Mouse (Mus musculus) forebrain, embryonic 16.5 days (tissue): ENCODE measurements at regions not wholly inside any gene's neighbourhood (a gene's known extent, or its start where the extent isn't known, plus 50 kb on each side); places are given as distances from the start of the nearest gene placed in this dataset.
A peak's percentile ranks its signal among the peaks of the same experiment; 100 is the strongest.

ENCODE experiments used
- ATAC-seq: fragments of 200-750 bp; cut with Nextera tagmentation; 2 replicates; pipeline ENCODE4 v1.8.0; 2017; ENCODE audit warnings: mild to moderate bottlenecking, moderate library complexity
- H3K27ac ChIP-seq: fragments of 300-500 bp; sonication (generic); 2 replicates; pipeline ENCODE4 v1.5.1; 2014; ENCODE audit warnings: low read length, control low read depth
- H3K27me3 ChIP-seq: fragments of 300-500 bp; sonication (generic); replicated peaks from 2 replicates; pipeline ENCODE4 v1.6.1; 2014; ENCODE audit warnings: low read length; ENCODE audit not compliant: control insufficient read depth, insufficient read depth
- H3K36me3 ChIP-seq: fragments of 300-500 bp; sonication (generic); 2 replicates; pipeline ENCODE4 v1.6.1; 2014; ENCODE audit not compliant: control insufficient read depth, insufficient read depth
- H3K4me1 ChIP-seq: fragments of 300-500 bp; sonication (generic); replicated peaks from 2 replicates; pipeline ENCODE4 v1.6.1; 2014; ENCODE audit warnings: low read length; ENCODE audit not compliant: control insufficient read depth, insufficient read depth
- H3K4me2 ChIP-seq: fragments of 300-500 bp; sonication (generic); 2 replicates; pipeline ENCODE4 v1.6.1; 2014; ENCODE audit warnings: mild to moderate bottlenecking, low read length, control low read depth
- H3K4me3 ChIP-seq: fragments of 300-500 bp; sonication (generic); replicated peaks from 2 replicates; pipeline ENCODE4 v1.5.1; 2014; ENCODE audit warnings: mild to moderate bottlenecking, low read length, control low read depth
- H3K9ac ChIP-seq: fragments of 300-500 bp; sonication (generic); replicated peaks from 2 replicates; pipeline ENCODE4 v1.6.1; 2014; ENCODE audit warnings: low read depth, low read length, control low read depth
- H3K9me3 ChIP-seq: fragments of 300-500 bp; sonication (generic); 2 replicates; pipeline ENCODE4 v1.6.1; 2016; ENCODE audit warnings: low read length; ENCODE audit not compliant: control insufficient read depth
- WGBS: fragments of 180-500 bp; shearing (Covaris S2); extraction: QIAGEN DNeasy Blood & Tissue Kit; methylation state at CpG from one replicate; pipeline ENCODE4 v1.1.7; 2014; 5-methylcytosine and 5-hydroxymethylcytosine counted together

DNA sequence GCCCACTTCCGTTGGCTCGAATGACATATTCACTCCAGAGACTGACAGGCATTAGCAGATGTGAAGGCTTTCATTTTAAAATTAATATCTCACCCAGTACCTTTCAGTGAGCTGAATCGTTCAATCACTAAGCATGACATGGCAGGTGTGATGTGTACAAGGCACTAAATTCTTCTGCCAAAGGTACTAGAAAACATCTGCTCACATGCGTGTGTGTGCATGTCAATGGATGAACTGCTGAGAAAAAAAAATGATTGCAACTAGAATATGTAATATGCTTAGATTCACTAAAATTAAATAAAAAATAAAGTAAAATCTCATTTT, 191.6 kb upstream of the Mageb18 start:
- no peaks in the 10 kb centered on the region for H3K27me3 ChIP-seq
- no peak overlapping the region for H3K4me2 ChIP-seq
- 35% methylated on average over 4 of the region's 4 CpGs for WGBS
- H3K9ac ChIP-seq, result no peak overlapping the region
- no peaks in the 10 kb centered on the region for H3K36me3 ChIP-seq
- no peak overlapping the region for H3K4me3 ChIP-seq
- peak; percentile 14 for ATAC-seq
- no peaks in the 10 kb centered on the region for H3K9me3 ChIP-seq
- no peak overlapping the region; the same call in 1 of the 2 replicates for H3K27ac ChIP-seq
- no peaks in the 10 kb centered on the region for H3K4me1 ChIP-seq

DNA sequence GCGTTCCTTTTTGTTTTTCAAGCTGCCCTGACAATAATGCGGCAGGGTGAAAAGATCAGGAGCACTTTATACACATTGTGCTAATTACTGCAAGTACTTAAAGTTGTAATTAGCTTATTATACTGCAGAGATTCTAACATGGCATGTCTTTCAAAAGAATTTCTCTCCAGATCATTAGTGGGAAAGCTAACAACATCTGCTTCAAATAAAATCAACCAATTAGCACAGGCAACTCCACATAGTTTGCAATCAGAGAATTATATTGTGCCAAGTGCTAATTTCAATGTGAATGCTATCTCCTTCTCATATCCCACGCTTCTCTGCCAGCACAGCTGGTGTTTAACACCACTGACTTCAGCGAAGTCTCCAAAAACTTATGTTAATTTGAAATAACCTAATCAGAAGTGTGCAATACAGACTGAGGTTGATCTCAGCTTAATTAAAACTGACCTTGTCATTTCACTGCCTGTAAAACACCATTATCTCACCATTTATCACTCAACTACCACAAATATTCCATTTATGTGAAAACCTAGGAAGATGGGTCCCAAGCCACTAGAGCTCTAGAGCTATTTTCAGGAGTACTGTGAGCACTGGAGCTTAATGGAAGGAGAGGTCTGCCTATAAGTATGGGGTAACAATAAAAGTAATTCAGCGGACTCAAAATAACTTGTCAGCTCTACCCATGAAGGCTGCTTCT, 191.1 kb upstream of the Mageb18 start:
- H3K27ac ChIP-seq, result no peak overlapping the region
- no peaks in the 10 kb centered on the region for H3K4me1 ChIP-seq
- H3K36me3 ChIP-seq, result no peaks in the 10 kb centered on the region
- H3K4me2 ChIP-seq, result no peak overlapping the region
- no peak overlapping the region for H3K9ac ChIP-seq
- 32% methylated on average over 5 of the region's 5 CpGs for WGBS
- no peaks in the 10 kb centered on the region for H3K27me3 ChIP-seq
- ATAC-seq, result peak; percentile 97
- H3K4me3 ChIP-seq, result no peak overlapping the region
- no peaks in the 10 kb centered on the region for H3K9me3 ChIP-seq

DNA sequence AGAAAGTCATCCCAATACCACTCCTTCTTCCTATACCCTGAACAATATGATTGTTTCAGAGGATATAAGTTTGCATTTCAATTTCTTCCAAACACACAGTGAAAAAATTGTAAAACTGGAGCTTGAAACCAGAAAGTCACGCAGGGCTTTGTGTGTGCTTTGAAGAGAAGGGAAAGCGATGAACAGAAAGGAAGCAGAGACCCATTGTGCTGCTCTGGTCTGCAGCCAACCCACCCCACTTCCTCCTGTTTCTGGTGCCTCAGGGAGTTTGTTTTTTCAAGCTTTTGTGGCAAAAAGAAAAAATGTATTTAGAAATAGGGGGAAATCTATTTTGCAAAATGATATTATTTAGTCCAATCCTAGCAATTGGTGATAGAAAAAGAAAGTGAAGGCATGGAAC, 187.4 kb upstream of the Mageb18 start:
- Histone ChIP-seq H3K36me3 (no peaks in the 10 kb centered on the region), H3K27ac (no peak overlapping the region), H3K9ac (no peak overlapping the region), H3K4me3 (no peak overlapping the region), H3K27me3 (no peaks in the 10 kb centered on the region), H3K4me1 (no peaks in the 10 kb centered on the region), H3K9me3 (no peaks in the 10 kb centered on the region), H3K4me2 (no peak overlapping the region)
- WGBS, result 27% methylated on average over 2 of the region's 2 CpGs
- ATAC-seq, result no peak

DNA sequence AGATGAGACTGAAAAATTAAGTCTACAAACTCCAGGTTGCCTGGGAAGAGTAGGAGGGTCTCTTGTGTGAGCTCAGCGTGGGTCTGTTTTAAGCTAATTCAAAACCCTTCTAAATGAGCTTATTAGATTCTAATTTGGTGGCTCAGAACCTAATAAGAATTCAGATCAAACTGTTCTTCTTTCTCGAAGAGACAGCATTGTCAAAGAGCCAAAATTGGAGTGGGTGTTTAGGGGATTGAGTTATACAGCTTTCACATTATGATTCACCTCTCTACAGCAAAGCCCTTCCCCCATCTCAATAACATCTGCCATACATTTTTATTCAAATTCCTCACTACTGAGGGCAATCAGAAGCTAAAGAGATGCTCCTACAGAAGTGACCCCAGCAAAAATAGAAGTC, 140.7 kb upstream of the Mageb18 start:
- H3K27ac ChIP-seq, result no peak overlapping the region
- H3K4me1 ChIP-seq, result no peaks in the 10 kb centered on the region
- H3K9me3 ChIP-seq, result no peaks in the 10 kb centered on the region
- H3K36me3 ChIP-seq, result no peaks in the 10 kb centered on the region
- no peak for ATAC-seq
- H3K27me3 ChIP-seq, result no peaks in the 10 kb centered on the region
- H3K4me3 ChIP-seq, result no peak overlapping the region
- 20% methylated on average over 2 of the region's 2 CpGs for WGBS
- H3K4me2 ChIP-seq, result no peak overlapping the region
- H3K9ac ChIP-seq, result no peak overlapping the region

DNA sequence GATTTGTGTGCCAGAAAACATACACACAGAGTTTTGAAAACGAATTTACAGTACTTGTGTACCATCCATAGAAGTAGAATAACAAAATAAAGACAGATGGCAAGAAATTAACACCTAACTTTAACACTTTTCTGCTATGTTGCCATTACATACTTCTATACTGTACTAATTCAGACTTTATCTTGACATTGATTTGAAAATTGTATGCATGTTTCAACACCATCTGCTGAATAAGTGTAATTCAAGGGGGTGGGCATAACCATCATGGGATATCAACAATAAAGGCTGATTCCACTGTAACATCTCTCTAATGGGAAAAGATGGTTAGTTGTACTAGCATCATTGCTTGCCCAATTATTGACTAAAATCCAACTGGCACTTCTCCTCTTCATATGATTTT, 110.9 kb upstream of the Mageb18 start:
- H3K4me2 ChIP-seq, result no peak overlapping the region
- peak; percentile 75 for ATAC-seq
- no peak overlapping the region for H3K27ac ChIP-seq
- 18% methylated on average over 1 of the region's 1 CpGs for WGBS
- H3K4me3 ChIP-seq, result no peak overlapping the region
- no peaks in the 10 kb centered on the region for H3K27me3 ChIP-seq
- no peaks in the 10 kb centered on the region for H3K36me3 ChIP-seq
- no peak overlapping the region for H3K9ac ChIP-seq
- H3K9me3 ChIP-seq, result no peaks in the 10 kb centered on the region
- no peaks in the 10 kb centered on the region for H3K4me1 ChIP-seq

DNA sequence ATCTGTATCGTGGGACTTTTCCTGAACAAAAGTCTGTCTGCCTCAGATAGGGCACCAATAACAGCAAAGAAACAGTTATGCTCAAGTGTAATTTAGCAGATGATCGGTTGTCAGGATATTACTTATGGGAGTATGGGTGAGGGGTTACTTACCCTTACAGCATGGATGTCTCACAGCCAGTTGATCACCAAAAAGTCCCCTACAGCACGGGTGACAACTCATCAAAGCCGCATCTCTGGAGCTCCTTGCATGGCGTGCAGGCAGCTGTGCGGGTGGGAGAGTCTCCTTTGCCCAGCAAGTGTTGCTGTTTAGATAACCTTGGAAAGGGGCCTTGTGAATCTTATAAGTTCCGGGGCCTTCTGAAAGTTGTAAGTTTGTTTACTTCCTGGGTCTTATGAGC, 80.4 kb upstream of the Mageb18 start:
- WGBS, result 93% methylated on average over 7 of the region's 7 CpGs
- Histone ChIP-seq H3K36me3 (no peaks in the 10 kb centered on the region), H3K4me1 (no peaks in the 10 kb centered on the region), H3K9me3 (no peaks in the 10 kb centered on the region), H3K4me2 (no peak overlapping the region), H3K4me3 (no peak overlapping the region), H3K27me3 (no peaks in the 10 kb centered on the region), H3K9ac (no peak overlapping the region), H3K27ac (no peak overlapping the region)
- no peak for ATAC-seq

DNA sequence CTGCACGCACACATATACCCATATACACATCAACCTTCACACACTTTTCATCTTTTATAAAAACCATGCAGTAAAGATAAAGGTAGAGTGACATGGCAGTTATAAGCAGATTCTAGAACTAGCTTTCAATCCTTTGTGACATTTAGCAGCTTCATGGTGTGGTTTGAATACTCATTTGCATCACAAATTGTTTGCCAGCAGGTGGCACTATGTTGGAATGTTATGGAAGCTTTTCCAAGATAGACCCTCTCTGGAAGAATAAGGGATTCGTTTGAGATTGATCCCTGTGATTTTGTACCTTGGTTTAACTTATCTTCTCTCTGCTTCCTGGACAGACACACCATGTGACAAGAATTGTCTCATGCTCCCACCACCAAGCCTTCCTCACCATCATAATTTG, 61.8 kb upstream of the Mageb18 start:
- Histone ChIP-seq H3K9me3 (no peaks in the 10 kb centered on the region), H3K4me1 (no peaks in the 10 kb centered on the region), H3K4me2 (no peak overlapping the region), H3K9ac (no peak overlapping the region), H3K27ac (no peak overlapping the region), H3K4me3 (no peak overlapping the region), H3K27me3 (no peaks in the 10 kb centered on the region), H3K36me3 (no peaks in the 10 kb centered on the region)
- WGBS, result 50% methylated on average over 2 of the region's 2 CpGs
- ATAC-seq, result no peak
